Mouse (Mus musculus): ENCODE results near the gene Dtnbp1.

DNA sequence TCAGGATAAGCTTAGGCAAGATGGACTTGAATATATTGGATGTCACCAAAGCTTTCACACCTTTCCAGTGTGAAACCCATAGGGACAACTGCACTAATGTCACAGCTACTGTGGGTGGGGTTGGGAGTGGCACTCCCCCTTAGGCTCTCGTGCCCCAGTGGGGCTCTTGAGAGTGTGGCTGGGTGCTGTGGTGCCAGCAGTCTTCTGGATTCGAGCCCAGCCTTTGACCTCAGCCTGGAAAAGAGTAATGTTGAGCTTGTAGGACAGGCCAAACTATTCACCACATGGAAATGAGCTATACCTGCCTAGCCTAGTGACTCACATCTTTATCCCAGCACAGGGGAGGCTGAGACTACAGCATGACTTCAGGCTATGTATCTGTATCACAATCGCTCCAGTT lies 77.9 kb downstream of the Dtnbp1 start:
- TF ChIP-seq POLR2A (IDR thresholded peaks at IDR 0.05; ENCODE audit: extremely low read depth, insufficient read depth, low read length): no peak
- no peak for TF ChIP-seq CTCF (IDR thresholded peaks at IDR 0.05; ENCODE audit: low read depth, low read length)

Measured in liver, adult 2 months (tissue).